Mouse (Mus musculus): Measurements from ENCODE around the gene Gm45521. TPM values are rescaled to one million over a fixed set of nuclear protein-coding genes. Genes with fewer than 3 reads are reported as not detected.

Gm45521 gene
- not detected in 2 replicates for polyA plus RNA-seq (2015; fragmentation: Nextera tagmentation; extraction: Ambion mirVana)

GRCm38 (mm10) chr14:7957049-7957448 lies at the start of gene Gm45521:
Gm45521 (plus strand) TSS chr14:7957288.
- Histone ChIP-seq H3K4me3 (ENCODE audit: low read depth, low read length) (no peak within 1 kb of the TSS), H3K27ac (replicated peaks) (no peak within 1 kb of the TSS), H3K4me2 (replicated peaks; ENCODE audit: low read depth) (no peak within 1 kb of the TSS), H3K36me3 (ENCODE audit: control insufficient read depth, insufficient read depth, low read length) (no peaks in the 10 kb centered on the region), H3K9me3 (ENCODE audit: control insufficient read depth, low read length) (no peaks in the 10 kb centered on the region), H3K4me1 (replicated peaks; ENCODE audit: control insufficient read depth, insufficient read depth) (peaks cover 6% of the 10 kb centered on the region; the same call in 1 of the 2 replicates), H3K27me3 (ENCODE audit: control insufficient read depth, insufficient read depth, low read length) (no peaks in the 10 kb centered on the region), H3K9ac (ENCODE audit: low read length) (no peak within 1 kb of the TSS)
- no peak for DNase-seq (ENCODE audit: low spot score)
- no peak for TF ChIP-seq CTCF (IDR thresholded peaks at IDR 0.05; ENCODE audit: low read depth)
- no peak for TF ChIP-seq EP300 (optimal IDR thresholded peaks at IDR 0.05)
- ATAC-seq (ENCODE audit: low FRiP score, low TSS enrichment): no peak
- 52% methylated on average over 9 of the region's 9 CpGs for WGBS

DNA sequence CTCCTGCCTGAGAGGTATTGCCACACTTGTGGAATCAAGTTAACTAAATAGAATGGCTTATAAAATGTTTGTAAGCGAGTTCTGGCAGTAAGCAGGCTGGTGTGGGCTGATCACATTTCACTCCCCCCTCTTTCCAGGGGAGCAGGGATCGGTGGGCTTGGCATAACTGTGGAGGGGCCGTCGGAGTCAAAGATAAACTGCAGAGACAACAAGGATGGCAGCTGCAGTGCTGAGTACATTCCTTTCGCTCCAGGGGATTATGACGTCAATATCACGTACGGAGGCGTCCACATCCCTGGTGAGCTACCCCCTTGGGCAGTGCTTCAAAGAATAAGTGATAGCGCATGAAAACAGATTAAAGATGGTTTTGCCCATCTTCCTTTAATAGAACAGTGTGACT lies 47.6 kb upstream of the Gm45521 start:
- no peak for ATAC-seq (ENCODE audit: low FRiP score, low TSS enrichment)
- Histone ChIP-seq H3K9me3 (ENCODE audit: control insufficient read depth, low read length) (no peaks in the 10 kb centered on the region), H3K27me3 (ENCODE audit: control insufficient read depth, insufficient read depth, low read length) (no peaks in the 10 kb centered on the region), H3K36me3 (ENCODE audit: control insufficient read depth, insufficient read depth, low read length) (peaks cover 18% of the 10 kb centered on the region), H3K4me2 (replicated peaks; ENCODE audit: low read depth) (no peak overlapping the region), H3K9ac (ENCODE audit: low read length) (no peak overlapping the region), H3K27ac (replicated peaks) (no peak overlapping the region), H3K4me3 (ENCODE audit: low read depth, low read length) (no peak overlapping the region), H3K4me1 (replicated peaks; ENCODE audit: control insufficient read depth, insufficient read depth) (no peaks in the 10 kb centered on the region)
- TF ChIP-seq CTCF (IDR thresholded peaks at IDR 0.05; ENCODE audit: low read depth) (no peak), EP300 (optimal IDR thresholded peaks at IDR 0.05) (no peak)
- 66% methylated on average over 10 of the region's 10 CpGs for whole genome bisulfite sequencing
- DNase-seq (ENCODE audit: low spot score): no peak

DNA sequence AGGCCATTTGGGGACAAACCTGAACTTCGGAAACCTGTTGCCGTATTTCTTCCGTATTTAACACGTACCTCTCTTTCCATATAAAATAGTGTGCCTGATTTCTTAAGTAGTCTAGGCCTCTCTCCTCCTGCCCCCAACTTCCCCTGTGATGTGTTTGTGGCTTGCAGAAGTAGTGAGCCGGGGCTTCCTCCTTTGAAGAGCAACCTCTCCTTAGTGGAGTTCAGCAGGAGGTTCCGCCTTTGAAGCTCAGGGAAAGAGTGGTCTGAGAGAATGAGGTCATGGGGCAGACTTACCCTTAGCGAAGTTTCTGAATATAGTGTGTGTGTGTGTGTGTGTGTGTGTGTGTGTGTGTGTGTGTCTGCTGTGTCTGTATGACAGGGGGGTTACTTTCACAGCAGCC lies 43.2 kb upstream of the Gm45521 start:
- H3K9me3 ChIP-seq (ENCODE audit: control insufficient read depth, low read length): no peaks in the 10 kb centered on the region
- no peak overlapping the region for H3K27ac ChIP-seq (replicated peaks)
- H3K36me3 ChIP-seq (ENCODE audit: control insufficient read depth, insufficient read depth, low read length): peaks cover 20% of the 10 kb centered on the region
- H3K4me3 ChIP-seq (ENCODE audit: low read depth, low read length): no peak overlapping the region
- DNase-seq (ENCODE audit: low spot score): no peak
- no peak for TF ChIP-seq CTCF (IDR thresholded peaks at IDR 0.05; ENCODE audit: low read depth)
- 69% methylated on average over 7 of the region's 7 CpGs for WGBS
- ATAC-seq (ENCODE audit: low FRiP score, low TSS enrichment): no peak
- no peaks in the 10 kb centered on the region for H3K27me3 ChIP-seq (ENCODE audit: control insufficient read depth, insufficient read depth, low read length)
- H3K4me2 ChIP-seq (replicated peaks; ENCODE audit: low read depth): no peak overlapping the region
- H3K9ac ChIP-seq (ENCODE audit: low read length): no peak overlapping the region
- H3K4me1 ChIP-seq (replicated peaks; ENCODE audit: control insufficient read depth, insufficient read depth): no peaks in the 10 kb centered on the region

DNA sequence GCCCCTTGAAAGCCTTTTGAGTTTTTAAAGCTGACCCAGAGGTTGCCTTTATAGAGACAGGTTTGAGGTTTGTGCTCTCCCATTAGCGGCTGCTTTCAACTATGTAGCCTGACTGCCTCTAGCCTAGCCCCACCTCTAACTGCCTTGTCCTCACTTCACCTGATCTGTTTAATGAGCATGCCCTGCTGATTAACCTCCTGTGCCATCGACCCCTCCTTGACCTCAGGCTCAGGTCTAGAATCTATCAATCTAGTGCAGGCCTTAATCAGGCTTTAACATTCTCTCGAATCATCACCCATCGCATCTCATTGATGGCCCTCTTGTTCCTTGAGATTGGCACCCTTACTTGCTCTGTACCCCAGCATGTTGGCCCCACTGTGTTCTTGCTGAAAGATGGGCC lies 42.6 kb upstream of the Gm45521 start:
- Histone ChIP-seq H3K4me1 (replicated peaks; ENCODE audit: control insufficient read depth, insufficient read depth) (no peaks in the 10 kb centered on the region), H3K4me3 (ENCODE audit: low read depth, low read length) (no peak overlapping the region), H3K4me2 (replicated peaks; ENCODE audit: low read depth) (no peak overlapping the region), H3K27ac (replicated peaks) (no peak overlapping the region), H3K9me3 (ENCODE audit: control insufficient read depth, low read length) (no peaks in the 10 kb centered on the region), H3K27me3 (ENCODE audit: control insufficient read depth, insufficient read depth, low read length) (no peaks in the 10 kb centered on the region), H3K36me3 (ENCODE audit: control insufficient read depth, insufficient read depth, low read length) (peaks cover 23% of the 10 kb centered on the region), H3K9ac (ENCODE audit: low read length) (no peak overlapping the region)
- no peak for DNase-seq (ENCODE audit: low spot score)
- whole genome bisulfite sequencing: 62% methylated on average over 4 of the region's 4 CpGs
- TF ChIP-seq CTCF (IDR thresholded peaks at IDR 0.05; ENCODE audit: low read depth): no peak
- no peak for ATAC-seq (ENCODE audit: low FRiP score, low TSS enrichment)

GRCm38 (mm10) chr14:7918150-7918991 lies 38.7 kb upstream of the Gm45521 start:
- Histone ChIP-seq H3K4me3 (ENCODE audit: low read depth, low read length) (no peak overlapping the region), H3K4me2 (replicated peaks; ENCODE audit: low read depth) (no peak overlapping the region), H3K4me1 (replicated peaks; ENCODE audit: control insufficient read depth, insufficient read depth) (no peaks in the 10 kb centered on the region), H3K9ac (ENCODE audit: low read length) (no peak overlapping the region), H3K27me3 (ENCODE audit: control insufficient read depth, insufficient read depth, low read length) (no peaks in the 10 kb centered on the region), H3K9me3 (ENCODE audit: control insufficient read depth, low read length) (no peaks in the 10 kb centered on the region), H3K36me3 (ENCODE audit: control insufficient read depth, insufficient read depth, low read length) (peaks cover 24% of the 10 kb centered on the region), H3K27ac (replicated peaks) (no peak overlapping the region)
- DNase-seq (ENCODE audit: low spot score) (no peak), ATAC-seq (ENCODE audit: low FRiP score, low TSS enrichment) (no peak)
- TF ChIP-seq CTCF (IDR thresholded peaks at IDR 0.05; ENCODE audit: low read depth): no peak
- TF ChIP-seq EP300 (optimal IDR thresholded peaks at IDR 0.05): no peak
- 75% methylated on average over 6 of the region's 6 CpGs for WGBS

DNA sequence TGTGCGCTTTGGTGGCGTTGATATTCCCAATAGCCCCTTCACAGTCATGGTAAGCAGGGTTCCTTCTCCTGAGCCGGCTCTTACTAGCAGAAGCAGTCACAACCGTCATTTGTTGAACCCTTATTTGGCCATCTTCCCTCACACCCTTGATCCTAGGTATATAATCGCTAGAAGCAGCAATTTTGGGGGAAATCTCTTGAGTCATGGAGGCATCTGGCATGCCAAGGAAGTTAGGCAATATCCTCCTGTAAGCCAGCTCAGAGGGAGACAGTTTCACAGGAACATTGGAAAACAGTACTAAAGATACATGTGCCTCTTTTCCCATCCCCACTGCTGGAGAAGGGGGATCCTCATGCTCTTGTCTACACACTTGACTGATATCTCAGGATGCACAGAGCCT lies 37.8 kb upstream of the Gm45521 start:
- Histone ChIP-seq H3K4me3 (ENCODE audit: low read depth, low read length) (no peak overlapping the region), H3K4me2 (replicated peaks; ENCODE audit: low read depth) (no peak overlapping the region), H3K27ac (replicated peaks) (no peak overlapping the region; the same call in 1 of the 2 replicates), H3K9ac (ENCODE audit: low read length) (no peak overlapping the region), H3K36me3 (ENCODE audit: control insufficient read depth, insufficient read depth, low read length) (peaks cover 28% of the 10 kb centered on the region), H3K27me3 (ENCODE audit: control insufficient read depth, insufficient read depth, low read length) (no peaks in the 10 kb centered on the region), H3K4me1 (replicated peaks; ENCODE audit: control insufficient read depth, insufficient read depth) (no peaks in the 10 kb centered on the region), H3K9me3 (ENCODE audit: control insufficient read depth, low read length) (no peaks in the 10 kb centered on the region)
- TF ChIP-seq CTCF (IDR thresholded peaks at IDR 0.05; ENCODE audit: low read depth): no peak
- TF ChIP-seq EP300 (optimal IDR thresholded peaks at IDR 0.05): no peak
- WGBS: 73% methylated on average over 5 of the region's 5 CpGs
- ATAC-seq (ENCODE audit: low FRiP score, low TSS enrichment) (no peak), DNase-seq (ENCODE audit: low spot score) (no peak)

Data from stomach, postnatal 0 days (tissue).